Mouse (Mus musculus): ENCODE data around the gene Rcn3. TPM values are rescaled to one million over a fixed set of nuclear protein-coding genes. Genes with fewer than 3 reads are reported as not detected.

Gene Rcn3
- polyA plus RNA-seq, 1 experiment from 2014 or later: 162 TPM

DNA sequence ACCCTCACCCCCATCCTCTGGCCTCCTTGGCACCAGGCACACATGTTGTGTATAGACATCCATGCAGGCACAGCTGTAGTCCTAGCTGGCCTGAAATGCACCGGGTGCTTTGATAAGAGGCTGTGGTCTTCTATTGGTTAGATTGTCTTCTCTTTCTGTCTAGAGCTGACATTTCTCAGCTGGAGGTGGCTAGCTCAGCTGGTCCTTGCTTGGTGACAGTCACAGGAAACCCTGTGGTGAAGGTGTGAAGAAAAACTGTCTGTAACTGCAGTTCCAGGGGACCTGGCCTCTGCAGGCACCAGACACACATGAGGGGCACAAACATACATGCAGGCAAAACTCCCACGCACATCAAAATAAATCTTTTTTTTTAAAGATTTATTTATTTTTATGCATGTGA is 22.4 kb downstream of the Rcn3 start:
- WGBS: 84% methylated on average over 2 of the region's 2 CpGs
- no peak for ATAC-seq

DNA sequence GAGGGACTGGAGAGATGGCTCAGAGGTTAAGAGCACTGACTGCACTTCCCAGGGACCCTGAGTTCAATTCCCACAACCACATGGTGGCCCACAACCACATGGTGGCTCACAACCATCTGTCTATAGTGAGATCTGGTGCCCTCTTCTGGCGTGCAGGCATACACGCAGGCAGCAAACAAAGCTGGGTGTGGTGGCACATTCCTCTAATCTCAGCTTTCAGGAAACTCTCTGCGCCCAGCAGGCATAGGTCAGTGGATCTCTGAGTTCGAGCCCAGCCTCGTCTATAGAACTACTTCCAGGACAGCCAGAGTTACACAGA is 24.1 kb downstream of the Rcn3 start:
- Histone ChIP-seq H3K27me3 (replicated peaks; ENCODE audit: insufficient read depth, low read length) (no peaks in the 10 kb centered on the region), H3K9ac (replicated peaks; ENCODE audit: low read depth) (no peak overlapping the region), H3K4me3 (ENCODE audit: low read depth, low read length) (no peak overlapping the region), H3K9me3 (ENCODE audit: low read length) (no peaks in the 10 kb centered on the region), H3K27ac (ENCODE audit: low read length) (no peak overlapping the region), H3K4me1 (ENCODE audit: insufficient read depth, low read depth, low read length) (no peaks in the 10 kb centered on the region), H3K36me3 (ENCODE audit: insufficient read depth, low read length) (no peaks in the 10 kb centered on the region; the same call in 1 of the 2 replicates), H3K4me2 (replicated peaks; ENCODE audit: low read depth, low read length) (no peak overlapping the region)
- peak; percentile 70 for ATAC-seq
- peak; percentile 74 for DNase-seq (ENCODE audit: low spot score)
- WGBS: 15% methylated on average over 5 of the region's 5 CpGs
- TF ChIP-seq CTCF (IDR thresholded peaks at IDR 0.05): peak; percentile 90
- TF ChIP-seq EP300 (IDR thresholded peaks at IDR 0.05): no peak

More for the DNA sequence above, 22.4 kb downstream of the Rcn3 start:
- no peak for DNase-seq (ENCODE audit: low spot score)
- Histone ChIP-seq H3K9me3 (ENCODE audit: low read length) (no peaks in the 10 kb centered on the region), H3K36me3 (ENCODE audit: insufficient read depth, low read length) (no peaks in the 10 kb centered on the region; the same call in 1 of the 2 replicates), H3K27me3 (replicated peaks; ENCODE audit: insufficient read depth, low read length) (no peaks in the 10 kb centered on the region), H3K4me1 (ENCODE audit: insufficient read depth, low read depth, low read length) (no peaks in the 10 kb centered on the region), H3K4me3 (ENCODE audit: low read depth, low read length) (no peak overlapping the region), H3K27ac (ENCODE audit: low read length) (no peak overlapping the region), H3K4me2 (replicated peaks; ENCODE audit: low read depth, low read length) (no peak overlapping the region), H3K9ac (replicated peaks; ENCODE audit: low read depth) (no peak overlapping the region)
- TF ChIP-seq EP300 (IDR thresholded peaks at IDR 0.05) (no peak), CTCF (IDR thresholded peaks at IDR 0.05) (no peak)

DNA sequence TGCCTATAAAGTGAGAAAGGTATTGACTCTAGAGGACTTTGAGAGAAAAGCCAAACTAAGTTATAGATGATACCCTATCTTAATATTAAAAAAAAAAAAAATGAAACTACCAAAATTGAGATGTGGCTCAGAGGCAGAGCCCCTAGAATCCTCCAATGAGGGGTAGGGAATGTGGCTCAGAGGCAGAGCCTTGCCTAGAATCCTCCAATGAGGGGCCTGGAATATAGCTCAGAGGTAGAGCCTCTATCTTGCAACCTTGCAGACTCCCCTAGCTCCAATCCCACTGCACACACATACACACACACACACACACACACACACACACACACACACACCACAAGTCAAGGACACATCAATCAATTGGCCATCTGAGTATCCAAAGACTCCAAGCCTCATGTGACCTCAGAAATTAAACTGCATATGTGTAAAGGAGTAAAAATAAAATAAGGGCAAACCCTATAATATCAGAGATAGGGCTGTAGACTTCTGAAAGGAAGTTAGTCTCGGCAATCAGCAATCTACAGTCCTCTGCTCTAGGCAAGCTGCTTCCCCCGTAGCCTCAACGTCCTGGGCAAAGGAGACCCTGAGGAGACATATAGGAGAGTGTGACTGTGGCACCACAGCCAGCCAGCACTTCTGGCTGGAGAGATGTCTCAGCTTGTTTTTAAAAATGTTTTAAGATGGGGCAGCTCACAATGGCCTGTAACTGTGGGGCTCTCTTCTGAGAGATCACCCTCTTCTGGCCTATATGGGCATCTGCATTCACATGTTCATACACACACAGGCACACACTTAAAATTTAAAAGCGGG is 24.6 kb downstream of the Rcn3 start:
- Histone ChIP-seq H3K9me3 (ENCODE audit: low read length) (no peaks in the 10 kb centered on the region), H3K27ac (ENCODE audit: low read length) (no peak overlapping the region), H3K36me3 (ENCODE audit: insufficient read depth, low read length) (no peaks in the 10 kb centered on the region; the same call in 1 of the 2 replicates), H3K4me3 (ENCODE audit: low read depth, low read length) (no peak overlapping the region), H3K4me2 (replicated peaks; ENCODE audit: low read depth, low read length) (no peak overlapping the region), H3K4me1 (ENCODE audit: insufficient read depth, low read depth, low read length) (no peaks in the 10 kb centered on the region), H3K27me3 (replicated peaks; ENCODE audit: insufficient read depth, low read length) (no peaks in the 10 kb centered on the region), H3K9ac (replicated peaks; ENCODE audit: low read depth) (no peak overlapping the region)
- ATAC-seq: peak; percentile 41
- 77% methylated on average over 4 of the region's 4 CpGs for whole genome bisulfite sequencing
- no peak for DNase-seq (ENCODE audit: low spot score)
- TF ChIP-seq EP300 (IDR thresholded peaks at IDR 0.05) (no peak), CTCF (IDR thresholded peaks at IDR 0.05) (no peak)

DNA sequence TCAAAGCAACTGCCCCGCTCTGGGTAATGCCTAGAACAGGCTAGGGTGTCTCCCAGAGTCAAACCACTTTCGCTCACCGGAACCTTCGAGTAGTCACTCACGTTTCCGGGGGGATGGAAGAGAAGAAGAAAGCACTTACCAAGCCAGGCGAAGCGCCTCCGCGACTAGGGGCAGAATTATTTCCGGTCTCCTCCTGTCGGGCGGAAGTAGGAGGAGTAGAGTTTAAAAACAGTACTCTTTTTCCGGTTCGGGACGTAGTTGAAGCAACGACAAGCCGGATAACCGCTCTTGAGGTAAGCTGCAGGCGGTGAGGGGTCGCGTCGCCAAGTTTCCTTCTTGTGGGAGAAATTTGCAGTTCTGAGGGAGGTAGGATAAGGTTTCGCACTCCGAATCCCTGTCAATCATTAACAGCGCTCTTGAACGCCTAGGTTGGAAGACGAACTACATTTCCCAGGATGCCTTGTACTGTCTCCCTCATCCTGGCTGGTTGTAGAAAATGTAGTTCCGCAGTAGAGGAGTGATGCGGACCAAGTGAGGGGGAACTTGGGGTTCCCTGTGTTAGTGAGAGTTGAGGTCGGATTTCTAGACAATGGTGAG is 29.7 kb downstream of the Rcn3 start, which contains the start of the genes Nosip and Prrg2:
Nosip (plus strand) TSS at position 191 of the 597 bp plus-strand sequence.
Prrg2 (minus strand) TSS at position 439 of the 597 bp plus-strand sequence.
- H3K4me2 ChIP-seq (replicated peaks; ENCODE audit: low read depth, low read length): peak within 1 kb of the TSS; percentile 64
- no peaks in the 10 kb centered on the region for H3K9me3 ChIP-seq (ENCODE audit: low read length)
- DNase-seq (ENCODE audit: low spot score): peak; percentile 99
- H3K9ac ChIP-seq (replicated peaks; ENCODE audit: low read depth): peak within 1 kb of the TSS; percentile 53
- H3K4me3 ChIP-seq (ENCODE audit: low read depth, low read length): peak within 1 kb of the TSS; percentile 63
- 0 out of 2 replicates have a peak, but pooled peaks cover 4% of the 10 kb centered on the region for H3K36me3 ChIP-seq (ENCODE audit: insufficient read depth, low read length)
- no peaks in the 10 kb centered on the region; the same call in 1 of the 2 replicates for H3K4me1 ChIP-seq (ENCODE audit: insufficient read depth, low read depth, low read length)
- H3K27me3 ChIP-seq (replicated peaks; ENCODE audit: insufficient read depth, low read length): no peaks in the 10 kb centered on the region
- under 1% methylated on average over 31 of the region's 31 CpGs for WGBS
- TF ChIP-seq EP300 (IDR thresholded peaks at IDR 0.05) (no peak; the same call in 1 of the 2 replicates), CTCF (IDR thresholded peaks at IDR 0.05) (peak; percentile 29)
- peak; percentile 93 for ATAC-seq
- peak within 1 kb of the TSS; percentile 90 for H3K27ac ChIP-seq (ENCODE audit: low read length)

DNA sequence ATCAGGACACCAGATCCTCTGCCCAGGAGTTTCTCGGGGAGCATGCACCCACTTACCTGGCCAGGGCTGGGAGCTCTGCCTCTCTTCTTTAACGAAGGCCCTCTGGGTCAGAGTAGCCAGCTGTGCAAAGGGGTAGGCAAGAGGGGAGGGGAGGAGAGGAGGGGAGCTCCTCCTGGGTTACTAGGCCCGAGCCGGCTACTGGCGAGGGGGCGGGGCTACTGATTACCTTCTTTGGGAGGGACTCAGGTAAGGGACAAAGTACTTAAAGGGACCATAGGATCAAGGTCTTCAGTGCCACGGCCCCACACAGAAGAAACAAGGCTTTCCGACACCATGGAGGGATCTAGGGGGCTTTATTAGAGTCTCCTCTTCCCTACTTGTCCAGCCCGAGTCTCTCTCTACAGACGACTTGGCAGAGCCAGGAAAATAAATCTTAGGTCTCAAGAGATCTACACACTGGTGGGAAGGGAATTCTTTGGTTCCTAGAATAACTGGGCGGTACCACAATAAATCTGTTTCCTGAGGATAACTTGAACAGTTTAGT is 30.4 kb downstream of the Rcn3 start:
- peak; percentile 81 for DNase-seq (ENCODE audit: low spot score)
- H3K4me3 ChIP-seq (ENCODE audit: low read depth, low read length): peak overlapping the region; percentile 63
- H3K9me3 ChIP-seq (ENCODE audit: low read length): no peaks in the 10 kb centered on the region
- ATAC-seq: peak; percentile 45
- no peaks in the 10 kb centered on the region for H3K27me3 ChIP-seq (replicated peaks; ENCODE audit: insufficient read depth, low read length)
- peak overlapping the region; percentile 57 for H3K4me2 ChIP-seq (replicated peaks; ENCODE audit: low read depth, low read length)
- 14% methylated on average over 11 of the region's 11 CpGs for WGBS
- TF ChIP-seq EP300 (IDR thresholded peaks at IDR 0.05): no peak
- TF ChIP-seq CTCF (IDR thresholded peaks at IDR 0.05): no peak
- H3K27ac ChIP-seq (ENCODE audit: low read length): peak overlapping the region; percentile 90
- peak overlapping the region; percentile 53 for H3K9ac ChIP-seq (replicated peaks; ENCODE audit: low read depth)
- H3K36me3 ChIP-seq (ENCODE audit: insufficient read depth, low read length): 0 out of 2 replicates have a peak, but pooled peaks cover 4% of the 10 kb centered on the region
- H3K4me1 ChIP-seq (ENCODE audit: insufficient read depth, low read depth, low read length): no peaks in the 10 kb centered on the region; the same call in 1 of the 2 replicates

DNA sequence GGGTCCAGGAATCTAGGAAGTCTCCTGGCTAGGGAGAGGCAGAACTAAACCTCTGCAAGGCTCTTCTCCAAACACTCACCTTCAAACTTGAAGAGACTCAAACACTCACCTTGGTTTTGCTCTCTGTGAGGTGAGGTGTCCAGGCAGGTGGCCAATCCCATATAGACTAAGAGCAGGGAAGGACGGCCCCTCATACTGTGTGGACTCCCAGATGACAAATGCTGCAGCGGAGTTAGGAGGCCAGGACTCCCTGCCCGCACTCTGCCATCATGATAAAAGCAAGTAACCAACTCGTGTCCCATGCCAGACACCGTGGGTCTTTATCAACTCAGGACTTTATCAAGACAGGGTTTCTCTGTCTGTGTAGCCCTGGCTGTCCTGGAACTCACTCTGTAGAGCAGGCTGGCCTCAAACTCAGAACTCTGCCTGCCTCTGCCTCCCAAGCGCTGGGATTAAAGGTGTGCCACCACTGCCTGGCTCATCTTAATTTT is 31.3 kb downstream of the Rcn3 start:
- 0 out of 2 replicates have a peak, but pooled peaks cover 4% of the 10 kb centered on the region for H3K36me3 ChIP-seq (ENCODE audit: insufficient read depth, low read length)
- H3K9me3 ChIP-seq (ENCODE audit: low read length): no peaks in the 10 kb centered on the region
- no peak overlapping the region; the same call in 1 of the 2 replicates for H3K4me3 ChIP-seq (ENCODE audit: low read depth, low read length)
- DNase-seq (ENCODE audit: low spot score) (no peak), ATAC-seq (no peak)
- H3K27me3 ChIP-seq (replicated peaks; ENCODE audit: insufficient read depth, low read length): no peaks in the 10 kb centered on the region
- no peak for TF ChIP-seq CTCF (IDR thresholded peaks at IDR 0.05)
- no peak for TF ChIP-seq EP300 (IDR thresholded peaks at IDR 0.05)
- H3K4me1 ChIP-seq (ENCODE audit: insufficient read depth, low read depth, low read length): no peaks in the 10 kb centered on the region; the same call in 1 of the 2 replicates
- H3K9ac ChIP-seq (replicated peaks; ENCODE audit: low read depth): no peak overlapping the region
- no peak overlapping the region for H3K27ac ChIP-seq (ENCODE audit: low read length)
- 86% methylated on average over 6 of the region's 6 CpGs for WGBS
- no peak overlapping the region; the same call in 1 of the 2 replicates for H3K4me2 ChIP-seq (replicated peaks; ENCODE audit: low read depth, low read length)

Measured in lung, postnatal 0 days (tissue).